Mouse (Mus musculus) gastrocnemius, adult 18-20 months (tissue): ENCODE results near the gene E130116L18Rik. TPM values are rescaled to one million over a fixed set of nuclear protein-coding genes. Genes with fewer than 3 reads are reported as not detected.
"Not testable (repeated sequence)": the region's sequence is repeated elsewhere in the genome, so short reads cannot be mapped to it uniquely, and the experiment has no call there.

Experiments used
- DNase-seq: peaks from one replicate; pipeline ENCODE4 v3.0.0; 2021; ENCODE audit warnings: low spot score
- long read RNA-seq, 2 experiments: library from polyadenylated mRNA; stranded (forward); transcript quantifications; one replicate each; pipeline ENCODE4 v2.0.0; 2021
- total RNA-seq, 2 experiments: library from RNA; stranded (reverse); gene quantifications; 2 replicates each; pipeline ENCODE4 v1.2.3; 2021

The E130116L18Rik gene
- not detected for total RNA-seq
- long read RNA-seq, experiment 1 = 0 reads
- long read RNA-seq, experiment 2 = 0 reads

DNA sequence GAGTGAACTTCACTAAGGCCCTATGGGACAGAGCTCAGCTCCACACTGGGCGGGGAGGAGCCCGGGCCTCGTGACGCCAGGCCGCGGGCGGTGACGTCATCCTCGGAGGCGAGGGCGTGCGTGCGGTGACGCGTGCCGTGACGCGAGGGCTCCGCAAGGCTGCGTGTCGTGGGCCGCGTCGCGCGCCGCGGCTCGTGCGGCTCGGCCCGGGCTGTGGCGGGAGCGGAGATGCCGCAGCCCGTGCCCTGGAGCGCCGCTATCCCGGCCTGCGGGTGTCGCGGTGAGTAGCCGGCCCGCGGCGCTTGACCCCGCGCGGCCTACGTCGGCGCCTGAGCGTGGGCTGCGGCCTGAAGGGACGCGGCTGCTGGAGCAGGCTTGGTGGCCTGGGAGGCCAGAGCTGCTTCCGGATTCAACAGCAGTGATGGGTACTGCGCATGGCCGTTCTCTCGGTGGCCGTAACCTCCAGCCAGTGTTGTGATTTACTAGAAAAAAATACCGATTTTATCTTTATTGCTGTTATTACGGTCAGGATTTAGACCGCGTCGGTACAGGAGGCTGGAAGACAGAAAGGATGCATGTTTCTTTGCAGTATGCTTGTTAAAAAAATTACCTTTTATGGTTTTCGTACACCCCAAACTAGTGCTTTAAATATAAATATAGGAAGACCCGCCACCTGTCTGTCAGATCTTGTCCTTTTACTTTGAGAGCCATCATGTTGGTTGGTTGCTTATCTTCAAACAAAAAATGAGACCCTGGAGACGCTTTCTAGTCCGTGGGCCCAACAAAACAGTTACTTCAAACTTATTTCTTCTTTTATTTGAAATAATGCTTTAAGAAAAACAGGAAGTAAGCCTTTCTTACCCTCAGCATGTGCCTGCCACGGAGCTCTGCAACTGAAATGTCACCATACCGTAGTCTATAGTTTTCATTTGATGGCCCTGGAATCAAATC lies at the start of gene E130116L18Rik:
TSS of gene E130116L18Rik (minus strand) at position 402 of the 951 bp plus-strand sequence.
- DNase-seq = peak; percentile 82

DNA sequence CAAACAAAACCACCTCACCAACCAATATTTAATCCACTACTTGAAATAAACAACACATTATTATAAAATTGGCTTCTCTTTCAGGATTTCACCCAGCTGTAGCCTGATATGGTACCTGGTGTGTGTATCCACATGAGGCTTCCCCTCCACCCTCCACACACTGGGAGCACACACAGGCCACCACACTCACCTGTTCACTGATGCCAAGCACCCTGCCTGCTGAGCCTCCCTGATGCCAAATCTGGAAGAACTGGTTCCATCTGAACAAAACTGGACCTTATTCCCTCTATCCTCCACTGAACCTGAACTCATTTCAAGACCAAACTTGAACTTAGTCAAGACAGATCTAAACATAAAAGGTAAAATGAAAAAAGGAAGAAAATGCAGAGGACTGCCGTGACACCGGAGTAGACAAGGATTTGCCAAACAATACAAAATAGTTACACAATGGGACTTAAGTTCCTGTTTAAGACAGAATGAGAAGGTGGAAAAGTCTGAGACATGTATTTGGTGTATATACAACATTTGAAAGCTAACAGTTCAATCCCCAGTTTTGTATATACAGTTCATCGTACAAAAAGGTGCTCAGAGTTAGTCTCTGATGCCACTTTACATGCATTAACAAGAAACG lies 45.4 kb upstream of the E130116L18Rik start:
- no peak for DNase-seq

DNA sequence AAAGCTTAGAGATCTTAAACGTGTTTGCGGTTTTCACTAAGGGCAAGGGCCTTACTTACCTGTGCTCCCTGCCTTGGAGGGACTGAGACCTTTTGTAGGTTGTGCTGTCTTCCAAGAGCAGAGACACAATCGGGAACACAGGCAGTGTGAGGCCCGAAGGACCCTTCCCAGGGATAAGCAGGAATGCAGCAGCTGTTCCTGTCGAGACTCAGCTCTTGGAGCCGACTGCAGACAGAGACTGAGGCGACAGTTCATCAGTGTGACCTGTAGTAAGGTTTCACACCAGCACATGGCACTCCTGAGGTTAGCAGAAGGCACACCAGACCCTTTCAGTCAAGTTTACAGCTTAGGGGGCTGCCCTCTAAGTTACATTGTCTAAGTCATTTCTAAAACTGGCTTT lies 39.3 kb upstream of the E130116L18Rik start:
- no peak for DNase-seq

DNA sequence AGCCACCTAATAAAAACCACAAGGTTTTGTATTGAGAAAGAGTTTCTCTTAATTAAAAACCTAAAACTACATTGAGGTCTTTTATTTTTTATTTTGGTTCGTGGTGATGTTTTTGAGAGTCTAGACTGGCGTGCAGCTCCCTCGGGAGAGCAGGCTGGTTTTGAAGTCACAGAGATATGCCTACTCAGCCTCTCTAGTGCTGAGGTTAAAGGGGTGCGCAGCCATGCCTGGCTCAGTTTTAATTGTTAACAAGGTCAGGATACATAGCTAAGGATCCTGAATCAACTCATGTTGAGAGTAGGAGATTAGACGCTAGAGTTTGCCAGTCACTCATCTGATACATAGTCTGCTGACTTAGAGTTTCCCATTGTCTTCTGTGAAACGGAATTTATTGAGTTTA lies 38.5 kb upstream of the E130116L18Rik start:
- no peak for DNase-seq

DNA sequence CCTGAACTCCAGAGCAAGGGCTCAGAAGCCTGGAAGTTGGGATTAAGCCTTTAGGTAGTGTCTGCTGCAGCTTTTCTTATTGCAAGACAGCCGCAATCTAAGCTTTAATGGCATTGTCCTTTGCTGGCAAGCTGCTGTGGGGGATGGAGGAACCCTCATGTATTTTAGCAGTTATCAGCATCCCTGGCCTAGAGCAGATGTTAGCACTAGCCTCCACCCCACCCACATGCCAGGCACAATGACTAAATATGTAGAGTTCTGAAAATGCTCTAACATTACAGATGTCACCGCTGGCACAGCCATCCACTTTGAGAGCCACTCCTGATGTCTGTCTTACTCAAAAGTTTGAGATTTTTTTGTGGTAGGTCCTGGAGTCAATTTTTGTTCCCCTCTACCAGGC lies 33.7 kb upstream of the E130116L18Rik start:
- DNase-seq = no peak

DNA sequence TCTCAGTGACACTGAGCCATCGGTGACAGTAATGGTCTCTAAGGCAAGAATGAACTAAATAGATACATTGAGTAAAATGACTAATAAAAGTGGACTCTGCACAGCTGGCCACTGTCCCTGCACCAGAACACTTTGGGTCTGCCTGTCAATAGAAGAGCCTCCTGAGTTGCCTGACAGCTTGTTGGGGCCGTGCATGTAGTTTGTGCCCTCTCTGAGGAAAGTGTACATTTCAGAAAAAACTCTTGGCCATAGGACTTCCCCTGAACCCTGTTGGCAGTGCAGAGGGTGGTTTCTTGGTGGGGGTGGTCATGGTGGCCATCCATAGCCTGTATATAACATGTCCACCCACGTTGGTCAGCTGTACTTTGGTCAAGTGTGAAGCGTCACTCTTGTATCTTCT lies 31.5 kb upstream of the E130116L18Rik start:
- DNase-seq = no peak

DNA sequence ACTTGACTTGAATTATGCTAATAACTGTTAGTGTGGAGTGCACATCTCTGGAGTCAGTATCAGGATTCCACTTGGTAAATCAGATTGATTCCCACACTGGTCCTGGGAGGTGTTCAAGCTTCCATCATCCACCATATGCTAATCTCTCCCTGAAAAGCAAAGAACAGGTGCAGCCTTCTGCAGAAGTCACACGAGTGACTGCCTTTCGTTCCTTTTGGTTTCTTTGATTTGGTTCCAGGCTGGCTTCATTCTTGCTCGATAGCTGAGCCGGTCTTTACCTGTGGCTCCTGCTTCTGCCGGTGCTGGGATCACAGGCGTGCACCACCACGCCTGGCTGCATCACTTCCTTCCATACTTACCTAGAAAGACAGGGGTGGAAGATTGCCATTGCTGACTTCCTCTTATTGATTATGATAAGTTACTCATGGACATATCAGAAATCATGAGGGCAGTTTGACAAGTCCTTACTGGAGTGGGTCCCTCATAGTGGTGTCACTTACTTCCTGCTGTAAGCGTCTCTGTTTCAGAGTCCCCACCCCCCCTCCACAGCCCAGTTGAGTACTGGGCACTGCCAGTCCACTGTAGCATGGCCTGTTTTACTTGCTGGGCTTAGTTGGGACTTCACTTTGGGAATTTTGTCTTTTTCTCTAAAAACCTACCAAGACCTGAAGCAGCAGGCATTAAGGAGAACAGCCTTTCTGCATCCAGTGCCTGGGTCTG lies 30.0 kb upstream of the E130116L18Rik start:
- no peak for DNase-seq

DNA sequence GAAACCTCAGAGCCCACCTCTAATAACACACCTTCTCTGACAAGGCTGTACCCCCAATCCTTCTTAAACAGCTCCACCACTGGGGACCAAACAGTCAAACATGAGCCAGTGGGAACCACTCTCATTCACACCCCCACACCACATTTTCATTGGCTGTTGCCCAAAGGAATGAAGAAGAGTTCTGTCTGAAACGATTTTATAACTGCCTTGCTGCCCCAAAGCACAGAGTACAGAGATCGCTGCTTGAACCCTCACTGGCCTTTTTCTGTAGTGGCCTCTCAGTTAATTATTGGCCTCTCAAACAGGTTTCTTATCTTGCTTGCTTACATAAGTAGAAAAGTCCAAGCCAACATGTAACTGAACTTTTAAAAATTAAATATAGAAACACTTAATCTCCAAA lies 29.5 kb upstream of the E130116L18Rik start:
- DNase-seq = no peak

DNA sequence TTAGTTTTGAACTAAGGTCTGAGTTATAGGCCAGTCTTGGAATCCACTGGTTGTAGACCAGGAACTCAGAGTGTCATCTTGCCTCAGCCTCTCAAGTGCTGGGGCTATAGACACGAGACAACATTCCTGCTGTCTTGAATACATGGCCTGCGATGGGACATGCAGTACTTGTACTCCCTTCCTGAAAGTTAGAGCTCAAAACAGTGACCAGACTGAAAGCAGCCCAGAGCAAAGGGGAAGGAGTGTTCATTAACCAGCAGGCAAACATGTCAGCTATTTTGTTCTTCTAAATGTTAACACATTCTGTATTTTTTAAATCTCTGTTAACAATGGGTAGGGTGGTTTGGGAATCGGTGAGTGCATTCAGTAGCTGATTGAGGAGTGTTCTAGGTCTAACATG lies 24.1 kb upstream of the E130116L18Rik start:
- no peak for DNase-seq

DNA sequence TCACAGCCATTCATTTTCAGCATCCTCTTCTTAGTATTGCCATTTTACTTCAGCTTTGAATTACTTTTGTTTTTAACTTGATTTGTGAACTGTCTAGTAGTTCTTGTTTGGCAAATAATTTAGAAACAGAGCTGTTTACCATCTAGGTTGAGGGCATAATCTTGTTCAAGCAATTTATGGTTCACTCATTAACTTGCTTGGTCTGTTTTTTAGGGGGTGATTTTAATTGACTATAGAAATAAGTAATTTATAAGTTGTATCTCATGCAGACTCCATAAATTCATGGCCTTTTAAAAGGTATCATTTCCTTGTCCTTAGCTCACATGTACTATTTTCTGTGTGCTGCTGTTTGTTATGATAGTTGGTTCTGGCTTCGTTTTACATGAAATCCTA lies 23.5 kb upstream of the E130116L18Rik start:
- no peak for DNase-seq

DNA sequence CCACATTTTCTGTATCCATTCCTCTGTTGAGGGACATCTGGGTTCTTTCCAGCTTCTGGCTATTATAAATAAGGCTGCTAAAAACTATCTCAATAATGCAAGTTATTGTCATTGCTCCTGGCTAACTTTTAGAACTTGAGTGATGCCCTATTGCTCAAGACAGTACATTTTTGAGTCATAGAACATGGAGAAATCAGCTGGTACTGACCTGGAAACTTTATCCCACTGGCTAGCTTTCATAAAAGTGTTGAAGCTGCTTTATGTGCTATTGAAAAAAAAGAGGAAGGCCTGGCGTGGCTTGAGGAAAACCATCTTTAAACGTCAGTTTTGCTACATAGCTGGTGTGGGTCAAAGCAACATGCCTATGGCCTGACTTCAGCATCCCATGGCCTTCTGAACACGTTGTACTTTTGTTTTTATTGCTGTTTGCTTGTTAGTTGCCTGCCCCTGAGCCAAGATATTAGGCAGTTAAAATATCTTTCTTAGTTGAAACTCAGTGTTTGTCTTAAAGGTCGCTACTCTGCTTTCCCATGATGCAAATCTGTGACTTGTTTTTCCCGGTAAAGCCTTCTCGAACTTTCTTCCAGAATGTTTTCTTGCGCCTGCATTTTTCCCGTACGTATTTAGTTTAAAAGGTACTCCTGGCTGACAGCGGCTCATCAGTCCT lies 23.0 kb upstream of the E130116L18Rik start:
- no peak for DNase-seq

DNA sequence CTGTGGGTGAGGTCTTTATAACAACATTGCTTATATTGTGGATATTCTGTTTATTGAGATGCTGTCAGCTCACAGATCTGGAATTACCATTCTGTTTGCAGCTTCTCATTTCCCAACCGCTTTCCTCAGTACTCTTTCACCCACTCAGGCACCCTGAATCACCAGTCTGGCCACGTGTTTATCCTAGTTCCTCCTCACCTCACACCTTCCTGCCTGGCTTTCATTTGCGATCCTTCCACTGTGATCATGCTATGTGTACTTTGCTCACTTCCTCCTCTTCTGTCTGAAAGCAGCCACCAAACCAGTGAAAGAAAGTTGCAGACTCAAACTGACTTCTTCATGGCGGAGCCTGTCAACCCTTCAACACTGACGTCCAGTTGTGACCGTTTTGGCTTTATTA lies 20.1 kb upstream of the E130116L18Rik start:
- no peak for DNase-seq

DNA sequence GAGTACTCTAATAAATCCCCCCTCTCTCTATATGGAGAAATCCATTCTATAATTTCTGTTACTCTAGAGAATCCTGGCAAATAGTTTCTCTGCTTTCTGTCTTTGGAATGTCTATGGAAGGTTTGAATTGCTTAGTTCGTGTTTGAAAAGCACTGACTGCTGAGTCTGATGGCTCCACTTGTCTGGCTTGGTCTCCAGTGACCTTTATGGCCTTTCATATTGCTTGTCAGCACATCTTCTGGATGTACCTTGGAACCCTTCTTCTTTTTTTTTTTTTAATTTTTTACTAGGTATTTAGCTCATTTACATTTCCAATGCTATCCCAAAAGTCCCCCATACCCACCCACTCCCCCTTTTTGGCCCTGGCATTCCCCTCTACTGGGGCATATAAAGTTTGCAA lies 1.4 kb upstream of the E130116L18Rik start:
- not testable (repeated sequence) for DNase-seq

DNA sequence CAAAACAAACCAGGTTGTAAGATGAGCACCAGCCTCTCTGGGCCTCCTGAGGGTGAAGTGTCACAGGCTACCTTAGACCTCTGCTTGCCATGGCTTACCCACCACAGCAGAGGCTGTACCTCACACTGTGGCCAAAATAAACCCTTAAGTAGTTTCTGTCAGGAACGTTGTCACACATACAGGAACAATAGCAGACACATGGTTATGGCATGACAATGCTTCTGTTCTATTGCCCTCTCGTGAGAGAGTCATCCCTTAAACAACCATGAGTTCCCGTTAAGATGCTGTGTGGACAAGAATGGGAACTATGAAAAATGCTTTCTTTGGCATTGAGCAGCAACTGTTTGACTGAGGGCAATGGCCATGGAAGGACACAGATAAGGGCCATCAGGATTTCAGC lies 1.3 kb downstream of the E130116L18Rik start, which contains the start of gene Galnt11:
TSS of gene Galnt11 (plus strand) at position 301 of the 400 bp plus-strand sequence.
- no peak for DNase-seq

DNA sequence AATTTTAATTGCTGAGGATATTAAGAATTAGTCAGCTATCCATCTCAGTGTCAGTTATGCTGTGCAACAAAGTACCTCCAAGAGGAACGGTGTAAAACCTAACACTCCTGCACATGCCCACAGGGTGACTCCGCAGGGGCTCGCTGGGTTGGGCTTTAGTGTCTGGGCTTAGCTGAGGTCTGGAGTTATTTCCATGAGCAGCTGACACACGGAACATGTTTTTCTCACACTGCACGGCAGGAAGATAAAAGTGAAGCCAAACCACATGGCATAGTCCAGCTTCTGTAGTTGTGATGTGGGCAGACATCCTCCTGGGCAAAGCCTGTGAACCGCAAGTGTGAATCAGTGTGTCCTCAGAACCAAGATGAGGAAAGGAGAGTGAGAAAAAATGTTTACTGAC lies 7.9 kb downstream of the E130116L18Rik start:
- no peak for DNase-seq

DNA sequence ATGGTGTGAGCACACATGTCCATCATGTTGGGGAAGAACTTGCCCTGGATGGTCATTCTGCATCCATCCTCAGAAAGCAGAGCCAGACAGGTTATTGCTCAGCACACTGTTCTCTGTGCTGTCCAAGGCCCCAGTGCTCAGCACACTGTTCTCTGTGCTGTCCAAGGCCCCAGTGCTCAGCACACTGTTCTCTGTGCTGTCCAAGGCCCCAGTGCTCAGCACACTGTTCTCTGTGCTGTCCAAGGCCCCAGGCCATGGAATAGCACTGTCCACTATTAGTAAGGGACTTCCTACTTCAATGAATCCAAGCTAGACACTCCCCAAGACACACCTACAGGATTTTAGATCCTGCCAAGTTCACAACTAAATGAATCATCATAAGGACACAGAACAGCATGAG lies 9.7 kb downstream of the E130116L18Rik start:
- DNase-seq = not testable (repeated sequence)

DNA sequence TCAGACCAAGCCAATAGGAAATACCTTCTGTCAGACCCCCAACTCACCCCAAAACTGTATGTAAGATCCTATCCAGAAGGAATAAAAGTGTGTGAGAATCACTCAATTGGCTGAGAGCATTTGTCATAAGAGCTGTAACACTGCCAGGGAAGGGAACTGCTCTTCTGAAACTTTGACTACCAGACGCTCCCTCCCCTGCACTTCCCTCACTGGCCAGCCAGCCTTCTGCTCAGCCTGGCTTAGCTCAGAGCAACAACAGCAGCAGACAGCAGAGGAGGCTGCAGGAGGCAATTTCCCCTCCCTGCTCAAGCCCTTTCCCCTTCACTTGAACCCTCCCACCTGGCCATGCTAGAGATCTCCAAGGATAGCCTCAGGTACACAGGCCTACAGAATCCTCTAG lies 11.1 kb downstream of the E130116L18Rik start:
- DNase-seq = no peak

DNA sequence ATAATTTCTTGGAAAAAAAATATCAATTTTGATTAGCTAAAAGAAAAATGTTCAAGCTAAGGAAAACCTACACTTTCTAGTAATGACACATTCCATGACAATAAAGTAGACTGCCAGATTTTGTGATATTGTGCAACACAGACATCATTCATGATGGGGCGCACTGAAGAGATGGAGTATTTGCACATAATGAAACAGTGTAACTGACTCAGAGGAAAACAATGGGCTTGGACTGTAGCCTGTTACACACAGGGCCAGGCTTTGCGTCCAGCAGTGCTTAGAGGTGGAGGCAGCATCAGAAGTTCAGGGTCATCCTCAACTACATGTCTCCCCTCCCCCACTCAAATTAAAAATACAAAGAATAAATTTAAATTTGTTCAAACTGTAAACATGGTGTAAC lies 32.4 kb downstream of the E130116L18Rik start:
- DNase-seq = no peak

DNA sequence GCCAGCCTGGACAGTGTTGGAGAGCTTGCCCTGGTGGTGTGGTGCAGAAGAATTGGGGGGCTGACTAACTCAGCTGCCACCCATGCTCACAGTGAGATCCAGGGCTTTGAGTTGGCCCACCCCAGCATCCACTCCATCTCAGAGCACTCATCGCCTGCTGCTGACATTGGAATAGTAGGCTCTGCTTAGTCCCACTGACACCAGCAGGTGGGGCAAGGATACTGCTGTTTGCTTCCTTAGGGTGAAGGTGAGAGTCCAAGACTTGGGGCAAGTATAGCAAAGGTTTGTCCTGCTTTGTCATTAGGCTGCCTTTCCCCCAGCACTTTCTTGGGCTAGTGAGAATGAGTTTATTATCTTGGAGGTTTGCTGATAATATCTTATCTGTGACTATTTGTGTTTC lies 34.2 kb downstream of the E130116L18Rik start:
- peak; percentile 4 for DNase-seq

DNA sequence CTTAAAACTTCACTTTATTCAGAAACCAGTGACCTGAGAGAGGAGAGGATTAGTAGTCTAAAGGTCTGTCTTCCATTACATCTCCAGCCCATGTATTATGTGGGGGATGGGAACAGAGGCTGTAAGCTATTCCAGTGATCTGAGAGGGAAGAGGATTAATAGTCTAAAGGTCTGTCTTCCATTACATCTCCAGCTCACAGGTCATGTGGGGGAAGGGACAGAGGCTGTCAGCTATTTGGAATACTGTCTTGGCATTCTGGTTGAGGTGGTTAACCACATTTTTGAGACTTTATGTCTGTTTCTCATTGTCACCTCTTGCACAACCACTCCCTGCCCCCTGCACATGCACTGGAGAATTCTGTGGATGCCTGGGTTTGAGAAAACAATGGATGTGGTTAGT lies 35.2 kb downstream of the E130116L18Rik start:
- no peak for DNase-seq

DNA sequence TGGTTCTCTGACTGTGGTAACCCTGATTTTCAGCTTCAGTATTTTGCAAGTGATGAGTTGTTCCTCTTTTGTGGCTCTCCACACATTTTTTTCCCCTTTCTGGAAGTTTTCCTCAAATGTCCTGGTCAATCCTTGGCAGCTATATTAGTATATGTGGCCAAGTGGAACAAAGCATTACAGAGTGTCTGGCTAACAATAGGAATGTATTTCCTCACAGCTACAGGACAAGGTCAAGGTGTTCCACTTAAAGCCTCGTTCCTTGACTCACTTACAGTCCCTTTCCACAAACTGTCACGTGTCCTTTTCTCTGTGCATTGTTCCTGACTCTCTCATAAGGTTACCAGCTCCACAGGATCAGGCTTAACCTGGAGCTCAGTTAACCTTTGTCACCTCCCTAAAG lies 38.4 kb downstream of the E130116L18Rik start:
- no peak for DNase-seq
